Mouse (Mus musculus): ENCODE measurements around the gene Cdyl2.
A peak's percentile ranks its signal among the peaks of the same experiment; 100 is the strongest.

The Cdyl2 gene

GRCm38 (mm10) chr8:116670604-116671003 is 62.2 kb downstream of the Cdyl2 start:
- DNase-seq, result no peak

GRCm38 (mm10) chr8:116668977-116669376 is 63.8 kb downstream of the Cdyl2 start:
- no peak for DNase-seq

DNA sequence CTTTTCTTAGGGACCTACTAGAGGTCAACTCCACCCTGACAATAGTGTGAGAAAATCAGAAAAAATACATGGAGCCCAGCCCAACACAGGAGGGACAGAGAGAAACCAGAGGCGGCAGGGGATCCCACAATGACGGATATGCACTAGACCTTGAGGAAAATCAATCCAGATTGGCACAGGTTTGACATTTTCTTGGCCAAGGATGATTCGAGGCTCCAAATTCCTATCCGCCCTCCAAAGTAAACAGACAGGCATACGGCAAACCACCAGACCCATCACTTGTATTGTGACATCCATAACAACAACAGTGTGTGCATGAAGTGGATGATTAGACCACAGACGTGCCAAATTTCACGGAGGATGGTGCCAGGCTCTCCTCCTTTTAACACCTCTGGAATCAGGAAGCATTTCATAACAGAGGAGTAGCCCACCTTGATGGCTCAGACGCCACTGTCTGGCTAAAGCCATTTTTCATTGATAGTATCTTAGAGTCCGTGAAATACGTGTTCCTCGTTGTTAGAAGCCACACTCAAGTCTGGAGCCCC is 65.9 kb downstream of the Cdyl2 start:
- DNase-seq, result no peak

GRCm38 (mm10) chr8:116661521-116661920 is 71.3 kb downstream of the Cdyl2 start:
- no peak for DNase-seq

GRCm38 (mm10) chr8:116656811-116657210 is 76.0 kb downstream of the Cdyl2 start:
- no peak for DNase-seq

GRCm38 (mm10) chr8:116654881-116655280 is 77.9 kb downstream of the Cdyl2 start:
- no peak for DNase-seq

GRCm38 (mm10) chr8:116652949-116653348 is 79.8 kb downstream of the Cdyl2 start:
- no peak for DNase-seq

DNA sequence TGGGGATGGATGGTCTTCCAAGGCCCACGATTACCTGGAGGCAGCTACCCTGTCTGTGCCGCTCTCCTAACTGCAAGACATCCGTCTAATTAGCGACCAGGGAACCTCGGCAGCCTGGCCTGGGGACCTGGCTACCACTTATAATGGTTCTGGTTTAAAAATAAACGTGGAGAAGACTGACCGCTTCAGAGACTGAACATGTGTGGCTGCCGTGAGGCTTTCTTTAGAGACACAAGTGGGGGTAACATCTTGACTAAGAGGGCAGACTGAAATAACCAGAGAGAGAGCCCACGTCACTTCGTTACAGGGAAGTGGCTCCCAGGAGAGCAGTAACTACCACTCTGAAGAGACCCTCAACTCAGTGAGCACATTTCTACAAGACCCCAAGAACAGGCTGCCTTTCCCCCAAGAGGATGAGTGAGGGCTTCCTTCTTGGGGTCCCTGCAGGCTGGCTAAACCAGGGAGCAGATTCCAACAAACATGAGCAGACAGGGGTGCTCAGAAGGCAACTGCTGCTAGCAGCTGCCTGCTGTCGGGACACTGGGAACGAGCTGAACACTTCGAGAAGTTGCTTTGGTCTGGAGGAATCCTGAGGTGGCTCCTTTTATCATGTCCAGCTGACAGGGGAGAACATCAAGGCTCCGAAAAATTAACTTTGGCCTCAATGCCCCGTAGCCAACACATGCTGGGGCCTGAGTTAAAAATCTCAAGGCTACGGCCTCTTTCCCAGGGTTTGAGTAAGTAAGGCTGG is 82.6 kb downstream of the Cdyl2 start:
- no peak for DNase-seq

DNA sequence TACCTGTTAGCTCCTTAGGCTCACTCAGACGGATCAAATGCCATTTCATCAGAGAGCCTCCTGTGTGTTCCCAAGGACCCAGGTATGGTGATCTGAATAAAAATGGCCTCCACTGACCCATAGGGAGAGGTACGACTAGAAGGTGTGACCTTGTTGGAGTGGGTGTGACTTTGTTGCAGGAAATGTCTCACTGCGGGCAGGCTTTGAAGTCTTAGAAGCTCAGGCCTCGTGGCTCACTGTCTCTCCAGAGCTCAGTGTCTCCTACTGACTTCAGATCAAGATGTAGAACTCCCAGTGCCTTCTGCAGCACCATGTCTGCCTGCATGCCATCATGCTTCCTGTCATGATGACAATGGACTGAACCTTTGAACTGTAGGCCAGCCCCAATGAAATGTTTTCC is 87.4 kb downstream of the Cdyl2 start:
- no peak for DNase-seq

GRCm38 (mm10) chr8:116640925-116641324 is 91.9 kb downstream of the Cdyl2 start:
- no peak for DNase-seq

GRCm38 (mm10) chr8:116637998-116638397 is 94.8 kb downstream of the Cdyl2 start:
- peak in 1 of 2 experiments; percentile 41 for DNase-seq

GRCm38 (mm10) chr8:116637193-116637592 is 95.6 kb downstream of the Cdyl2 start:
- no peak for DNase-seq

DNA sequence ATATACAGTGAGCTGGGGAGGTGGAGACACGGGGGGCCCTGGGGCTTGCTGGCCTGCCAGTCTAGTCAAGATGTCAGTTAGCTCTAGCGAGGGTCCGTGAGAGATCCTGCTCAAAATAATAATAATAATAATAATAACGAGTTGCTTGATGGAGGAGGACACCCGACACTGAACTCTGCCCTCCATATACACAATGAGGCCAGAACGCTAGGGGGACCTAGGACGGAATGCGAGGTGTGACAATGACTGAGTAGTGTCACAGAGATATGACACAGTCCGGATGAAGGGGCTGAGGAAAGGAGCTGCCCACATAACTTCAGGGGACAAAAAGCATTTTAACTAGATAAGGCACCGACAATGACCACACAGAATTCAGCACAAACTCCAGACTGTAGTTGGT is 96.4 kb downstream of the Cdyl2 start:
- DNase-seq, result no peak

DNA sequence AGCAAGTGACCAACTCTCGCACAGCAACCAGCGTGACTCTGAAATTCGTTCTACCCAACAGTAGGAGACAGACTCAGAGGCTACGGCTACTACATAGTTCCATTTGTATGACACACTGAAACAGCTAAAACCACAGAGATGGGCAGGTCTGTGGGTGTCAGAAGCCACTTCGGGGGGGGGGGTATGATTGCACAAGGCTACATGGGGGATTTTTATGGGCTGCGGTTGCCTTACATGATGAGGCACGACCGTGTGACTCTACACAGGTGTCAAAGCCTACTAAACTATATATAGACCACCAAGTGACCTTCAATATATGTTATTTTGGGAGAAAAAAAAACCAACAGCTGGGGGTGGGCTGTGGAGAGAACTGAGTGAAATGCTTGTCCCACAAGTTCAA is 96.8 kb downstream of the Cdyl2 start:
- DNase-seq, result peak in 1 of 2 experiments; percentile 26

DNA sequence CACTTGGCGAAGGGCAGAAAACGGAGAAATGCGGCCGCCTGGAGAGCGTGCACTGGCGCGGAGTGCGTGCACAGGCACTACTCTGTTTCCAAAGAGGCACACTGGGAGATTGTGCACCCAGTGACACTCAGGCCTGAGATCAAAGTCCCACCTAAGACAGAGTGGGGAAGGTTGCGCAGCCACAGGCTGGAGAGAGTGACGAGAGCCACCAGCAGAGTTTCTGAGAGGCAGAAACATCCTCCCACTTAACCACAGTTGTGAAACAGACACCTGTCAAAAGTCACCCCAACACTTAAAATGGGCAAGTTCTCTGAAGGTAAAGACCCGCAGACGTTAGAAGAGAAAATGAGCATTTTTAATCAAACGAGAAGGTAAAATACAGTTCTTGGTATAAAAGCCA is 97.5 kb downstream of the Cdyl2 start:
- peak; percentile 67 to 86 for DNase-seq

DNA sequence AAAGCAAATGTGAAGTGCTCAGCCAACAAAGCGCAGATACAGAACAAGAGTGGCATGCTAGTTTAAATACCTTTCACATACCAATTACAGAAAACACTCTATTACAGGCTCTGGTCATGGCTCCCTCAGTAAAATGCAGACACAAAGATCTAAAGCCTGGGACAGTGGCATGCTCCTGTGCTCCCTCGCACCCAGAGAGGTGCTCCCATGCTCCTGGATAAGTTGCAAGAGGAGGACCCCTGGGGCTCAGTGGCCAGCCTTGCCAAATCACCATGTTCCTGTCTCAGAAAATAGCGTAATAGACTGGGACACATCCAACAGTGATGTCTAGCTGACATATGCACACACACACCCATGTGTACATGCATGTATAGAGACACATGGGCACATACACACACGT is 98.4 kb downstream of the Cdyl2 start:
- no peak for DNase-seq

DNA sequence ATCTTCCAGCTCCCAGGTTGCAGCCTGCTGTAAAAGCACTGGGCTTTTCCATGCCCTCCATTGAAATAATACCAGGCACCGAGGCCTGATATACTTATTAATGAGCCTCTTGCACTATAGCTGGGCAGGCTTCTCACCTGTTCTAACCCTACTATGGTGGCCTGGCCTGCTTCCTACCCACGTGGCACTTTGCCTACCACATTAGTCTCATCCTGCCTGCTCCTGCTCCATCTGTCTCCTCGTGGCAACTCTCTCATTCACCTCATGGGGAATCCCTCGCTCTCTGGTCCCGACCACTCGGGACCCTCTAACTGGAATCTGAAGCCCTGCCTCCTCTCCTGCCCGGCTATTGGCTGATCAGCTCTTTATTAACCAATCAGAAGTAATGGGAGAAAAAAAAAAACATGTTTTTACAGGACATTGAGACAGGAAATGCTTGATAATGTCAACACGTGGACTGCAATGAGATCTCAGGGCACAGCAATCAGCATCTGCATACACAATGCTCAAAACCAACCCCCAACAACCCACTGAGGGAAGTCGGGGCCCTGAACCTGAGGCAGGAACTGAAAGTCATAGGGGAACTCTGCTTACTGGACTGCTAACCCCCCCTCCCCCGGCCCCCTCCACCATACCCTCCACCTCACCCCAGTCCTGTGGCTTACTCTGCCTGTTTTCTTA is 99.2 kb downstream of the Cdyl2 start:
- no peak for DNase-seq

DNA sequence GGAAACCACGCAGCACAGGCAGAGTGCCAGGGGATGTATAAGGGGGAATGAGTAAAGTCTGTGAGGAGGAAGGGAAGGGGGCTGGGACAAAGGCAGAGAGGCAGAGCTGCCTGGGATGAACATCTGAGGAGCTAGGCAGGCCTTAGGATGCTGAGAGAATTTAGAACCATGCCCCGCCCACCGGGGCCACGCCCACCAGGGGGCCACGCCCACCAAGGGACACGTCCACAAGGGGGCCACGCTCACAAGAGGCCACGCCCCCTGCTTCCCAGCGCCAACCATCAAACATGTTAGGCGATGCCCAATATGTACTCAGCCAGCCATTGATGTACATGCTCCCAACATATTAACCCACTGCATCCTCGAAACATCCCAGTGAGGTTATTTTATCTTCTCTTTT is 102.7 kb downstream of the Cdyl2 start:
- DNase-seq, result no peak

GRCm38 (mm10) chr8:116628975-116629374 is 103.8 kb downstream of the Cdyl2 start:
- DNase-seq, result no peak

DNA sequence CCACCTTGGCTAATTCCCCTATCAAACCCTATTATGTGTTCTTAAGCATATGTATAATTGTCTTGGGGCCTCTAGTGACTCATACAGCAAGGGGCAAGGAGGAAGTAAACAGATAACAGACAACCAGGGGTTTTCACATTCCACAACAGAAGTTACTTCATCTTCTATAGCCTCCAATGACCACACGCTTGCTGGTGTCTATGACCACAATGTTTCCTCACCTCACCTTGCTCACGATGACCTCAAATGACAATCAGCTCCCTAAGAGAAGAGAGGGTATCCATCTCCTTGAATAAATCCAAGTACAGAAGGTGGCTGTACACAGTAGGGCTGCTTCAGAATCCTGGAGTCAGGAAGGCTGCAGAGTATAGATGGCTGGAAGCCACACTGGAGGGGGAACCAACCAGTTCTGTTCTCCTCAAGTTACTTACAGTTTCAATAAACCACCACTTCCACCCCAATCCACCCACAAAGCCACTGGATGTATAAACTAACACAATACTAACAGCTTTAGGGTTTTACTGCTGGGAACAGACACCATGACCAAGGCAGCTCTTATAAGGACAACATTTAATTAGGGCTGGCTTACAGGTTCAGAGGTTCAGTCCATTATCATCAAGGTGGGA is 104.8 kb downstream of the Cdyl2 start:
- no peak for DNase-seq

DNA sequence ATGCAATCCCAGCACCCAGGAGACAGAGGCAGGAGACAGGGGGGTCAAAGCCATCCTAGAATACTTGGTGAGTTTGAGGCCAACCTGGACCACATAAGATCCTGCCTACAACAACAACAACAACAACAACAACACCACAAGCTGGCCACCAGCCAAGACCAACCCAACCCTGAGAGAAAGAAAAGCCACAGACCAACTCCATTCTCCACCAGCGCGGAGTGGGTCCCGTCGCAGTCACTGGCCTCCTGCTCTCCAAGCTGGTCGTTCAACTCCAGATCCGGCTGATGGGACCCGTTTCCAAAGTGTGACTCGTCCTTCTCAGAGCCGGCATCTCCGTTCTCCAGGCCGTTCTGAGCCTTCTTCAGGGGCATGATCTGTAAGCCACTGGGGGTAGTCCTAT is 109.2 kb downstream of the Cdyl2 start:
- DNase-seq, result no peak

- no peak for DNase-seq
Measured at GRCm38 (mm10) chr8:116622326-116622725, 110.5 kb downstream of the Cdyl2 start.

DNA sequence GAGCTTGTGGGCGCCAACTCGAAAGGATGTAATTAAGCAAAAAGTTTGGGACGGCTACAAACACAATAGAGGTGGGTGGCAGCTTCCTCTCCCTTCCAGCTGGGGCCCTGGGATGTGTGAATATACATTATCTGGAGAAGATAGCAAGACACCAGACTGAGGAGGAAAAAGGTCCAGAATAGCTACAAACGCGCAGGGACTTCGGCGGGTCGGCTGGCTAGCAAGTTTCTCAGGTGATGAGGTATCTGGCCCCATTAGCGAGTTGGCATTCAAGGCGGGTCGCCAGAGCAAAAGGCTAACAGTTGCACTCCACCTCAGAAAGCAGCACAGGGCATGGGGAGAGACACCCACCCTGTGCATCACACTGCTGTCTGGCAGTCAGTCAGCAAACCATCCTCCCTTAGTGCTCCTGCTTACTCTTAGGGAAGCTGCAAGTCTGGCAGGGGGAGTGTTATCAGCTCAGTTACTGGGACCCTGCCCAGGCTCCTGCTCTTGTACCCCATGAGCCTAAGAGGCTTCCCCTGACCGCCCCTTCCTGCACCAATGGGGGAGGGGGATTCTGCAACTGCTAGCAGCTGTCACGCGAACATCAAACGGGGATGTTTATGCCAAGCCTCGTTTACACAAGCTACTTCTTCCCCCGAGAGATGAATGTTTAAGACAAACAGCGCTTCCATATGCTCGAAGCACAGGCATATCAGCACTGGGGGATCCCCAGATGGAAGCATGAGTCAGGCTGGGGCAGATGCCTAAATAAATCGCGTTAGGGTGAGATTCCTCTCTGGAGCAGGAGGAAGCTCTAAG is 111.4 kb downstream of the Cdyl2 start:
- DNase-seq, result no peak
